In genomic region chr11:88716061-88716994, GRCm38 (mm10) we compare ENCODE assay signal across 7 mouse cellular contexts. TPM values are rescaled to one million over a fixed set of nuclear protein-coding genes. Genes with fewer than 3 reads are reported as not detected.
DNase-seq lines count a peak whose midpoint lies in the region; ATAC-seq and TF ChIP-seq lines count a peak whose summit lies in the region.

No protein-coding gene starts in this region.

- H3K36me3 ChIP-seq in ES-Bruce4 (ENCODE audit: control insufficient read depth, insufficient read depth, low read length, poor library complexity, severe bottlenecking) = peaks cover 16% of the 10 kb centered on the region
- H3K36me3 ChIP-seq in embryonic facial prominence, embryonic 10.5 days (replicated peaks) = peaks cover 35% of the 10 kb centered on the region
- peaks cover 13% of the 10 kb centered on the region for H3K36me3 ChIP-seq in hindbrain, embryonic 13.5 days
- 0 out of 2 replicates have a peak, but pooled peaks cover 2% of the 10 kb centered on the region for H3K36me3 ChIP-seq in limb, embryonic 11.5 days (ENCODE audit: control insufficient read depth, insufficient read depth, low read length)
- peaks cover 14% of the 10 kb centered on the region for H3K36me3 ChIP-seq in midbrain, embryonic 14.5 days (ENCODE audit: control insufficient read depth, insufficient read depth, low read length)
- H3K36me3 ChIP-seq in stomach, embryonic 16.5 days (ENCODE audit: control insufficient read depth, insufficient read depth, low read length) = peaks cover 3% of the 10 kb centered on the region; the same call in 1 of the 2 replicates

- peak overlapping the region; percentile 57 for H3K27ac ChIP-seq in ES-Bruce4 (ENCODE audit: insufficient read depth, low read length)
- peak overlapping the region; percentile 97 for H3K27ac ChIP-seq in embryonic facial prominence, embryonic 10.5 days (replicated peaks)
- peak overlapping the region; percentile 96 for H3K27ac ChIP-seq in hindbrain, embryonic 13.5 days
- H3K27ac ChIP-seq in limb, embryonic 11.5 days (replicated peaks; ENCODE audit: low read depth, low read length) = peak overlapping the region; percentile 59
- H3K27ac ChIP-seq in midbrain, embryonic 14.5 days (replicated peaks; ENCODE audit: low read depth, low read length) = peak overlapping the region; percentile 93
- peak overlapping the region; percentile 54; the same call in 1 of the 2 replicates for H3K27ac ChIP-seq in stomach, embryonic 16.5 days (ENCODE audit: low read length)

- peak overlapping the region; percentile 92 for H3K4me2 ChIP-seq in hindbrain, embryonic 13.5 days
- peak overlapping the region; percentile 91 for H3K4me2 ChIP-seq in limb, embryonic 11.5 days (ENCODE audit: low read depth, severe bottlenecking)
- H3K4me2 ChIP-seq in midbrain, embryonic 14.5 days (ENCODE audit: low read length) = peak overlapping the region; percentile 94
- H3K4me2 ChIP-seq in stomach, embryonic 16.5 days (ENCODE audit: low read depth, low read length) = peak overlapping the region; percentile 90

- no peak for TF ChIP-seq POLR2A in ES-Bruce4 (IDR thresholded peaks at IDR 0.05; ENCODE audit: insufficient read depth, low read length)

- H3K4me3 ChIP-seq in ES-Bruce4 (ENCODE audit: low read depth, low read length) = peak overlapping the region; percentile 49
- H3K4me3 ChIP-seq in embryonic facial prominence, embryonic 10.5 days = peak overlapping the region; percentile 79
- H3K4me3 ChIP-seq in hindbrain, embryonic 13.5 days = peak overlapping the region; percentile 92
- H3K4me3 ChIP-seq in limb, embryonic 11.5 days (ENCODE audit: low read depth, low read length) = peak overlapping the region; percentile 65
- peak overlapping the region; percentile 96 for H3K4me3 ChIP-seq in midbrain, embryonic 14.5 days (replicated peaks; ENCODE audit: low read depth, low read length)
- peak overlapping the region; percentile 90 for H3K4me3 ChIP-seq in stomach, embryonic 16.5 days (replicated peaks; ENCODE audit: low read length)

- no peak for ATAC-seq in hindbrain, embryonic 13.5 days (ENCODE audit: low FRiP score)
- no peak for ATAC-seq in limb, embryonic 11.5 days (ENCODE audit: insufficient number of reproducible peaks, low FRiP score, low TSS enrichment, low read depth)
- ATAC-seq in midbrain, embryonic 14.5 days (ENCODE audit: low FRiP score, low TSS enrichment) = no peak
- no peak for ATAC-seq in stomach, embryonic 16.5 days (ENCODE audit: insufficient read depth, low FRiP score)

- DNase-seq in B cell, adult 2 months = peak; percentile 34 to 45
- DNase-seq in embryonic facial prominence, embryonic 10.5 days (ENCODE audit: low spot score) = peak; percentile 69
- peak; percentile 67 for DNase-seq in limb, embryonic 11.5 days (ENCODE audit: low spot score)
- peak; percentile 70 for DNase-seq in midbrain, embryonic 14.5 days

- H3K27me3 ChIP-seq in ES-Bruce4 (ENCODE audit: control insufficient read depth, insufficient read depth, low read length, poor library complexity, severe bottlenecking) = no peaks in the 10 kb centered on the region
- H3K27me3 ChIP-seq in embryonic facial prominence, embryonic 10.5 days (replicated peaks; ENCODE audit: low read depth, poor library complexity, severe bottlenecking) = no peaks in the 10 kb centered on the region
- H3K27me3 ChIP-seq in hindbrain, embryonic 13.5 days = no peaks in the 10 kb centered on the region
- H3K27me3 ChIP-seq in limb, embryonic 11.5 days (ENCODE audit: control insufficient read depth, insufficient read depth, low read length) = no peaks in the 10 kb centered on the region
- no peaks in the 10 kb centered on the region for H3K27me3 ChIP-seq in midbrain, embryonic 14.5 days (ENCODE audit: control insufficient read depth, insufficient read depth, low read length)
- H3K27me3 ChIP-seq in stomach, embryonic 16.5 days (ENCODE audit: control insufficient read depth, insufficient read depth, low read length) = no peaks in the 10 kb centered on the region

- H3K9ac ChIP-seq in ES-Bruce4 (ENCODE audit: low read depth, poor library complexity, severe bottlenecking) = peak overlapping the region; percentile 100
- H3K9ac ChIP-seq in hindbrain, embryonic 13.5 days = peak overlapping the region; percentile 99
- H3K9ac ChIP-seq in limb, embryonic 11.5 days (ENCODE audit: low read length) = peak overlapping the region; percentile 88
- H3K9ac ChIP-seq in midbrain, embryonic 14.5 days (replicated peaks; ENCODE audit: low read length) = peak overlapping the region; percentile 97
- H3K9ac ChIP-seq in stomach, embryonic 16.5 days (ENCODE audit: low read length) = peak overlapping the region; percentile 99

- peak; percentile 50; the same call in 1 of the 2 replicates for TF ChIP-seq EP300 in ES-Bruce4 (IDR thresholded peaks at IDR 0.05; ENCODE audit: insufficient read depth, low read depth, low read length)

- no peaks in the 10 kb centered on the region for H3K9me3 ChIP-seq in ES-Bruce4 (replicated peaks; ENCODE audit: control insufficient read depth, insufficient read depth, low read length, poor library complexity, severe bottlenecking)
- H3K9me3 ChIP-seq in embryonic facial prominence, embryonic 10.5 days = no peaks in the 10 kb centered on the region
- no peaks in the 10 kb centered on the region for H3K9me3 ChIP-seq in hindbrain, embryonic 13.5 days
- H3K9me3 ChIP-seq in limb, embryonic 11.5 days (ENCODE audit: control insufficient read depth, low read length) = no peaks in the 10 kb centered on the region
- H3K9me3 ChIP-seq in midbrain, embryonic 14.5 days (ENCODE audit: control insufficient read depth, low read length) = no peaks in the 10 kb centered on the region
- no peaks in the 10 kb centered on the region for H3K9me3 ChIP-seq in stomach, embryonic 16.5 days (replicated peaks; ENCODE audit: control insufficient read depth, low read length)

- H3K4me1 ChIP-seq in ES-Bruce4 (ENCODE audit: control insufficient read depth, insufficient read depth, low read length) = peaks cover 4% of the 10 kb centered on the region
- H3K4me1 ChIP-seq in embryonic facial prominence, embryonic 10.5 days = peaks cover 65% of the 10 kb centered on the region
- peaks cover 72% of the 10 kb centered on the region for H3K4me1 ChIP-seq in hindbrain, embryonic 13.5 days (replicated peaks)
- peaks cover 22% of the 10 kb centered on the region for H3K4me1 ChIP-seq in limb, embryonic 11.5 days (ENCODE audit: control insufficient read depth, insufficient read depth, low read length)
- H3K4me1 ChIP-seq in midbrain, embryonic 14.5 days (ENCODE audit: control insufficient read depth, insufficient read depth, low read length) = peaks cover 55% of the 10 kb centered on the region
- H3K4me1 ChIP-seq in stomach, embryonic 16.5 days (ENCODE audit: control insufficient read depth, insufficient read depth, low read length) = peaks cover 17% of the 10 kb centered on the region

- under 1% methylated on average over 23 of the region's 23 CpGs for WGBS in embryonic facial prominence, embryonic 10.5 days
- under 1% methylated on average over 23 of the region's 23 CpGs for WGBS in hindbrain, embryonic 13.5 days
- WGBS in limb, embryonic 11.5 days = under 1% methylated on average over 23 of the region's 23 CpGs
- WGBS in midbrain, embryonic 14.5 days = under 1% methylated on average over 23 of the region's 23 CpGs
- WGBS in stomach, embryonic 16.5 days = 4% methylated on average over 23 of the region's 23 CpGs

- TF ChIP-seq CTCF in ES-Bruce4 (IDR thresholded peaks at IDR 0.05; ENCODE audit: low read depth, low read length) = no peak

RNA-seq across cellular contexts. Expression of gene Msi2, which starts 2.0 kb away (rescaled TPM):
- polyA plus RNA-seq in ES-Bruce4 (2011; ENCODE audit: insufficient read depth, insufficient read length, low read depth, missing spikeins) = 110 and 111 TPM in 2 replicates
- 20.2 and 22.6 TPM in 2 replicates for polyA plus RNA-seq in embryonic facial prominence, embryonic 10.5 days (2016; fragmentation: Nextera tagmentation; extraction: Ambion mirVana)
- polyA plus RNA-seq in hindbrain, embryonic 13.5 days (2015; fragmentation: Nextera tagmentation; extraction: Ambion mirVana) = 36.6 and 41.0 TPM in 2 replicates
- polyA plus RNA-seq in limb, embryonic 11.5 days (2014; fragmentation: Nextera tagmentation; extraction: Ambion mirVana) = 18.1 and 20.6 TPM in 2 replicates
- polyA plus RNA-seq in midbrain, embryonic 14.5 days (2014; fragmentation: Nextera tagmentation; extraction: Ambion mirVana) = 33.1 and 61.8 TPM in 2 replicates
- 11.5 and 11.7 TPM in 2 replicates for polyA plus RNA-seq in stomach, embryonic 16.5 days (2015; fragmentation: Nextera tagmentation; extraction: Ambion mirVana)
